Mouse (Mus musculus): ENCODE results near the gene Gabra2.

- TF ChIP-seq TAL1 (conservative IDR thresholded peaks at IDR 0.05; ENCODE audit: low read depth, low read length) (no peak), CTCF (IDR thresholded peaks at IDR 0.05; ENCODE audit: low read depth, low read length) (no peak), GATA1 (IDR thresholded peaks at IDR 0.05; ENCODE audit: borderline replicate concordance, low read length) (no peak), POLR2AphosphoS5 (IDR thresholded peaks at IDR 0.05; ENCODE audit: insufficient replicate concordance, low read depth, low read length) (no peak), GATA2 (IDR thresholded peaks at IDR 0.05; ENCODE audit: borderline replicate concordance, low read depth, low read length) (no peak)
Observed at GRCm38 (mm10) chr5:71093807-71094206, 1.8 kb downstream of the Gabra2 start.

All from G1E (cell line).